Comparison of ENCODE assay signal across 18 mouse cellular contexts in genomic region chr6:114812779-114813178, GRCm38 (mm10).
DNase-seq lines count a peak whose midpoint lies in the region; ATAC-seq and TF ChIP-seq lines count a peak whose summit lies in the region.
"Had no signal": no experiment of that assay in that cellular context is flagged by ENCODE, and none has a peak within 500 bp of the region (broad histone marks: within the 10 kb centered on the region; RNA-seq: fewer than 3 reads in every experiment).

No protein-coding gene starts in this region.

- no peaks in the 10 kb centered on the region for H3K27me3 ChIP-seq in forebrain, embryonic 15.5 days
- H3K27me3 ChIP-seq in forebrain, embryonic 11.5 days (ENCODE audit: control insufficient read depth, insufficient read depth, low read length): no peaks in the 10 kb centered on the region
- no peaks in the 10 kb centered on the region for H3K27me3 ChIP-seq in heart, embryonic 15.5 days
- no peaks in the 10 kb centered on the region for H3K27me3 ChIP-seq in midbrain, postnatal 0 days (ENCODE audit: insufficient read depth, low read length)
- no peaks in the 10 kb centered on the region for H3K27me3 ChIP-seq in midbrain, embryonic 10.5 days (ENCODE audit: low read depth, poor library complexity, severe bottlenecking)
- H3K27me3 ChIP-seq: forebrain, embryonic 12.5 days; hindbrain, embryonic 13.5 days had no signal

- DNase-seq in forebrain, embryonic 11.5 days (ENCODE audit: low spot score): no peak
- DNase-seq in heart, postnatal 25 days (ENCODE audit: low spot score): no peak
- peak; percentile 41 for DNase-seq in 3134 (ENCODE audit: extremely low read depth, insufficient read length, low spot score)
- no peak for DNase-seq in midbrain, postnatal 0 days (ENCODE audit: low spot score)
- DNase-seq in midbrain, embryonic 10.5 days (ENCODE audit: low spot score): no peak
- DNase-seq: B cell, adult 2 months; cerebellum, adult 11 months; cerebellum, postnatal 25 days; kidney, adult 11 months; kidney, adult 9 months had no signal

- 82% methylated on average over 4 of the region's 4 CpGs for WGBS in forebrain, embryonic 15.5 days
- WGBS in forebrain, embryonic 11.5 days: 88% methylated on average over 4 of the region's 4 CpGs
- 88% methylated on average over 4 of the region's 4 CpGs for WGBS in heart, embryonic 15.5 days
- WGBS in midbrain, postnatal 0 days: 86% methylated on average over 4 of the region's 4 CpGs
- 90% methylated on average over 4 of the region's 4 CpGs for WGBS in midbrain, embryonic 10.5 days

- no peak overlapping the region for H3K4me2 ChIP-seq in forebrain, embryonic 15.5 days (replicated peaks)
- no peak overlapping the region for H3K4me2 ChIP-seq in forebrain, embryonic 11.5 days (ENCODE audit: low read depth, low read length, severe bottlenecking)
- no peak overlapping the region for H3K4me2 ChIP-seq in heart, embryonic 15.5 days
- H3K4me2 ChIP-seq in midbrain, postnatal 0 days (ENCODE audit: low read depth, low read length, poor library complexity, severe bottlenecking): no peak overlapping the region
- H3K4me2 ChIP-seq: forebrain, embryonic 12.5 days; hindbrain, embryonic 13.5 days had no signal

- H3K4me3 ChIP-seq in forebrain, embryonic 15.5 days: no peak overlapping the region
- no peak overlapping the region for H3K4me3 ChIP-seq in forebrain, embryonic 11.5 days (ENCODE audit: low read depth, low read length)
- no peak overlapping the region for H3K4me3 ChIP-seq in heart, embryonic 15.5 days
- no peak overlapping the region for H3K4me3 ChIP-seq in brown adipose tissue, adult 24 weeks (ENCODE audit: insufficient read depth, low read depth, low read length)
- H3K4me3 ChIP-seq in midbrain, postnatal 0 days (ENCODE audit: low read depth, low read length): no peak overlapping the region
- H3K4me3 ChIP-seq in midbrain, embryonic 10.5 days: no peak overlapping the region
- H3K4me3 ChIP-seq: forebrain, embryonic 12.5 days; heart, adult 2 months; hindbrain, embryonic 13.5 days had no signal

- H3K9ac ChIP-seq in forebrain, embryonic 15.5 days (replicated peaks): no peak overlapping the region
- H3K9ac ChIP-seq in forebrain, embryonic 11.5 days (ENCODE audit: low read length): no peak overlapping the region
- no peak overlapping the region for H3K9ac ChIP-seq in heart, embryonic 15.5 days
- no peak overlapping the region for H3K9ac ChIP-seq in midbrain, postnatal 0 days (replicated peaks; ENCODE audit: low read length, poor library complexity, severe bottlenecking)
- H3K9ac ChIP-seq: forebrain, embryonic 12.5 days; hindbrain, embryonic 13.5 days had no signal

- peak overlapping the region; percentile 6; the same call in 1 of the 2 replicates for H3K27ac ChIP-seq in forebrain, embryonic 15.5 days (replicated peaks)
- no peak overlapping the region for H3K27ac ChIP-seq in forebrain, embryonic 11.5 days (ENCODE audit: low read depth, low read length)
- peak overlapping the region; percentile 37 for H3K27ac ChIP-seq in heart, embryonic 15.5 days
- H3K27ac ChIP-seq in brown adipose tissue, adult 24 weeks (replicated peaks; ENCODE audit: low read depth, low read length): peak overlapping the region; percentile 45
- H3K27ac ChIP-seq in midbrain, postnatal 0 days (ENCODE audit: low read depth, low read length): no peak overlapping the region
- H3K27ac ChIP-seq in midbrain, embryonic 10.5 days (replicated peaks): no peak overlapping the region
- H3K27ac ChIP-seq: forebrain, embryonic 12.5 days; heart, adult 2 months; hindbrain, embryonic 13.5 days; hindbrain, postnatal 0 days had no signal

- intact Hi-C loops in heart, postnatal 25 days (cut with DNase I): no loop called here

- TF ChIP-seq CTCF in midbrain, postnatal 0 days (IDR thresholded peaks at IDR 0.05): no peak

- peaks cover 40% of the 10 kb centered on the region for H3K4me1 ChIP-seq in forebrain, embryonic 15.5 days
- H3K4me1 ChIP-seq in forebrain, embryonic 11.5 days (replicated peaks; ENCODE audit: control insufficient read depth, insufficient read depth, low read length): no peaks in the 10 kb centered on the region
- peaks cover 19% of the 10 kb centered on the region for H3K4me1 ChIP-seq in heart, embryonic 15.5 days (replicated peaks)
- H3K4me1 ChIP-seq in brown adipose tissue, adult 24 weeks (ENCODE audit: control insufficient read depth, insufficient read depth, insufficient read length, low read length): peaks cover 8% of the 10 kb centered on the region
- H3K4me1 ChIP-seq in midbrain, postnatal 0 days (ENCODE audit: insufficient read depth, low read length): no peaks in the 10 kb centered on the region
- H3K4me1 ChIP-seq in midbrain, embryonic 10.5 days: peaks cover 8% of the 10 kb centered on the region

- ATAC-seq in forebrain, embryonic 15.5 days (replicated peaks): no peak
- no peak for ATAC-seq in forebrain, embryonic 11.5 days (replicated peaks; ENCODE audit: low FRiP score)
- ATAC-seq in heart, embryonic 15.5 days (replicated peaks; ENCODE audit: insufficient number of reproducible peaks, insufficient read depth, low FRiP score, low read depth): no peak
- ATAC-seq in midbrain, postnatal 0 days (ENCODE audit: low FRiP score): no peak
- ATAC-seq: CD4-positive, CD25-positive, alpha-beta regulatory T cell, adult 4 months; hindbrain, postnatal 0 days had no signal

- no peaks in the 10 kb centered on the region for H3K9me3 ChIP-seq in forebrain, embryonic 15.5 days
- H3K9me3 ChIP-seq in forebrain, embryonic 11.5 days (ENCODE audit: control insufficient read depth, low read length): no peaks in the 10 kb centered on the region
- no peaks in the 10 kb centered on the region for H3K9me3 ChIP-seq in heart, embryonic 15.5 days (replicated peaks)
- no peaks in the 10 kb centered on the region for H3K9me3 ChIP-seq in midbrain, postnatal 0 days (ENCODE audit: low read length)
- no peaks in the 10 kb centered on the region for H3K9me3 ChIP-seq in midbrain, embryonic 10.5 days (replicated peaks)
- H3K9me3 ChIP-seq: forebrain, embryonic 12.5 days; hindbrain, embryonic 13.5 days had no signal

- H3K36me3 ChIP-seq in forebrain, embryonic 15.5 days: no peaks in the 10 kb centered on the region
- no peaks in the 10 kb centered on the region for H3K36me3 ChIP-seq in forebrain, embryonic 11.5 days (ENCODE audit: control insufficient read depth, insufficient read depth, low read length)
- no peaks in the 10 kb centered on the region for H3K36me3 ChIP-seq in heart, embryonic 15.5 days
- H3K36me3 ChIP-seq in midbrain, postnatal 0 days (ENCODE audit: insufficient read depth, low read length): no peaks in the 10 kb centered on the region
- H3K36me3 ChIP-seq in midbrain, embryonic 10.5 days: no peaks in the 10 kb centered on the region
- H3K36me3 ChIP-seq: forebrain, embryonic 12.5 days; hindbrain, embryonic 13.5 days had no signal

Comparison
In these comparisons a context has a peak if more than half of its experiments do, and no peak if none do; other contexts are left out.
1. H3K27ac ChIP-seq: peak in forebrain, embryonic 15.5 days (single experiment), heart, embryonic 15.5 days (single experiment) and brown adipose tissue, adult 24 weeks (single experiment); none in forebrain, embryonic 11.5 days (single experiment), midbrain, postnatal 0 days (single experiment) and midbrain, embryonic 10.5 days (single experiment).